Mouse (Mus musculus) forebrain, embryonic 16.5 days (tissue): ENCODE results near the gene Cox7b. TPM values are rescaled to one million over a fixed set of nuclear protein-coding genes. Genes with fewer than 3 reads are reported as not detected.

Experiments used
- ATAC-seq: fragments of 200-750 bp; cut with Nextera tagmentation; 2 replicates; pipeline ENCODE4 v1.8.0; 2017; ENCODE audit warnings: mild to moderate bottlenecking, moderate library complexity
- H3K27ac ChIP-seq: fragments of 300-500 bp; sonication (generic); 2 replicates; pipeline ENCODE4 v1.5.1; 2014; ENCODE audit warnings: low read length, control low read depth
- H3K27me3 ChIP-seq: fragments of 300-500 bp; sonication (generic); replicated peaks from 2 replicates; pipeline ENCODE4 v1.6.1; 2014; ENCODE audit warnings: low read length; ENCODE audit not compliant: control insufficient read depth, insufficient read depth
- H3K36me3 ChIP-seq: fragments of 300-500 bp; sonication (generic); 2 replicates; pipeline ENCODE4 v1.6.1; 2014; ENCODE audit not compliant: control insufficient read depth, insufficient read depth
- H3K4me1 ChIP-seq: fragments of 300-500 bp; sonication (generic); replicated peaks from 2 replicates; pipeline ENCODE4 v1.6.1; 2014; ENCODE audit warnings: low read length; ENCODE audit not compliant: control insufficient read depth, insufficient read depth
- H3K4me2 ChIP-seq: fragments of 300-500 bp; sonication (generic); 2 replicates; pipeline ENCODE4 v1.6.1; 2014; ENCODE audit warnings: mild to moderate bottlenecking, low read length, control low read depth
- H3K4me3 ChIP-seq: fragments of 300-500 bp; sonication (generic); replicated peaks from 2 replicates; pipeline ENCODE4 v1.5.1; 2014; ENCODE audit warnings: mild to moderate bottlenecking, low read length, control low read depth
- H3K9ac ChIP-seq: fragments of 300-500 bp; sonication (generic); replicated peaks from 2 replicates; pipeline ENCODE4 v1.6.1; 2014; ENCODE audit warnings: low read depth, low read length, control low read depth
- H3K9me3 ChIP-seq: fragments of 300-500 bp; sonication (generic); 2 replicates; pipeline ENCODE4 v1.6.1; 2016; ENCODE audit warnings: low read length; ENCODE audit not compliant: control insufficient read depth
- WGBS: fragments of 180-500 bp; shearing (Covaris S2); extraction: QIAGEN DNeasy Blood & Tissue Kit; methylation state at CpG from one replicate; pipeline ENCODE4 v1.1.7; 2014; 5-methylcytosine and 5-hydroxymethylcytosine counted together
- polyA plus RNA-seq: library from polyadenylated mRNA; unstranded; fragments of >200 nt; fragmentation: Nextera tagmentation; extraction: Ambion mirVana; gene quantifications from 2 replicates; pipeline ENCODE4 v1.2.1, GENCODE M21; 2015

Cox7b gene
- polyA plus RNA-seq, 1 experiment from 2014 or later: 304 TPM

- H3K4me1 ChIP-seq: peaks cover 7% of the 10 kb centered on the region
- peak within 1 kb of the TSS; percentile 61 for H3K9ac ChIP-seq
- no peaks in the 10 kb centered on the region for H3K9me3 ChIP-seq
- H3K4me2 ChIP-seq: peak within 1 kb of the TSS; percentile 62
- WGBS: 19% methylated on average over 36 of the region's 36 CpGs
- H3K27me3 ChIP-seq: no peaks in the 10 kb centered on the region
- no peaks in the 10 kb centered on the region for H3K36me3 ChIP-seq
- peak; percentile 98 for ATAC-seq
- H3K27ac ChIP-seq: peak within 1 kb of the TSS; percentile 4; the same call in 1 of the 2 replicates
- H3K4me3 ChIP-seq: peak within 1 kb of the TSS; percentile 69
Observed at GRCm38 (mm10) chrX:106026418-106027342, 11.2 kb downstream of the Cox7b start, which contains the start of gene Atp7a. TSS of gene Atp7a (plus strand) at chrX:106027276.

DNA sequence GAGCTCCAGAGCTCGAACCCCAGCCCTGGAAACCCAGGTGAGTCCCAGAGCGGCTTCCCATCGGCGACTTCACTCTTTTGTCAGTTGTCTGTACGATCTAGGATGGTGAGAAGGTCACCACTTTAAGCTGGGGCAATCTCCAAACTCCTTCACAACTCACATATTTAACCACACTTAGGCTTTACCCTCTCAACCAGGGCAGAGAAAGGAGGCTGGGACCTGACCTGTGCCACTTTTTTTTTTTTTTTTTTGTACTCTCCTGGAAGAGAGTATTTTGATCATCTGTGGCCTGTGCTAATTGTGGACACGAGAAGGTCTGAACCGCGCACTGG is 11.8 kb downstream of the Cox7b start:
- ATAC-seq: no peak
- Histone ChIP-seq H3K4me2 (peak overlapping the region; percentile 62), H3K36me3 (no peaks in the 10 kb centered on the region), H3K4me3 (peak overlapping the region; percentile 69), H3K27me3 (no peaks in the 10 kb centered on the region), H3K4me1 (peaks cover 7% of the 10 kb centered on the region), H3K9ac (peak overlapping the region; percentile 61), H3K9me3 (no peaks in the 10 kb centered on the region), H3K27ac (no peak overlapping the region)
- WGBS: 19% methylated on average over 8 of the region's 8 CpGs

DNA sequence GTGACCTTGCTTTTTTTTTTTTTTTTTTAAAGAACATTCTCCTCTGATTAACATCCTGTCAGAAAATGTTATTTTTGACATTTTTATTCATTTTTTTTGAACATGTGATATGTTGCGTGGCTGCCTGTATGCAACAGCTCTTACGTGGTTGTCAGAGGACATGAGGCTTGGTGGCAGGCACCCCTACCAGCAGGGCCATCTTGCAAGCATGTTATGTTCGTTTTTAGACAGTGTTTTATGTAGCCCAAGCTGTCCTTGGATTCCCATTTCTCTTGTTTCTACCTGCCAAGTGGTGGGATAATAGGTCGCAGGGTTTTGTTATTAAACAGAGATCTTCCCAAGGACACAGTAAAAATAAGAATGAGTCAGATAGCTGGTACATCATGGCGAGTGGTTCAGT is 14.7 kb downstream of the Cox7b start:
- Histone ChIP-seq H3K27ac (no peak overlapping the region), H3K36me3 (no peaks in the 10 kb centered on the region), H3K4me2 (no peak overlapping the region), H3K27me3 (no peaks in the 10 kb centered on the region), H3K9ac (no peak overlapping the region), H3K4me1 (peaks cover 7% of the 10 kb centered on the region), H3K4me3 (no peak overlapping the region), H3K9me3 (no peaks in the 10 kb centered on the region)
- 75% methylated on average over 5 of the region's 5 CpGs for WGBS
- no peak for ATAC-seq

GRCm38 (mm10) chrX:106031124-106031523 is 15.6 kb downstream of the Cox7b start:
- no peaks in the 10 kb centered on the region for H3K36me3 ChIP-seq
- no peak overlapping the region for H3K4me3 ChIP-seq
- no peaks in the 10 kb centered on the region for H3K9me3 ChIP-seq
- no peak overlapping the region for H3K4me2 ChIP-seq
- no peak overlapping the region for H3K27ac ChIP-seq
- H3K9ac ChIP-seq: no peak overlapping the region
- no peak for ATAC-seq
- no peaks in the 10 kb centered on the region for H3K27me3 ChIP-seq
- peaks cover 7% of the 10 kb centered on the region for H3K4me1 ChIP-seq

DNA sequence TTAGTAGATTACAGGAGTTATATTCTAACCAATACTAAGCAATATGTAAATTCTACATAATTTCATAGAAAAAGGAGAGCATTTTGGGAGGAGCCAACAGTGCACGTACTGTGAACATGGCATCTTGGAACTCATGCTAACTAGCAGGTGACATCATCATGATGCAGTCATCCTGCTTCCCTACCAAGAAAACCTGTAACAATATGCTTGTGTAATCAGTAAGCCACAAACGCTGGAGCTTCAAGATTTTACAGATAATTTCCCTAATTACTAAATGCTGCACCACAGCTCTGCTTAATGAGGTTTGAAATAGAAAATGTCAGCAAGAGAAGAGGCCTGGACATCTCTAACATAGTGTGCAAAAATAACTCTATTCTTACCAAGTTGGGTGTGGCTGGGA is 20.2 kb downstream of the Cox7b start:
- Histone ChIP-seq H3K36me3 (no peaks in the 10 kb centered on the region), H3K4me2 (no peak overlapping the region), H3K4me3 (no peak overlapping the region), H3K9ac (no peak overlapping the region), H3K27ac (no peak overlapping the region), H3K9me3 (no peaks in the 10 kb centered on the region), H3K27me3 (no peaks in the 10 kb centered on the region), H3K4me1 (no peaks in the 10 kb centered on the region)
- WGBS: 41% methylated on average over 2 of the region's 2 CpGs
- ATAC-seq: no peak

DNA sequence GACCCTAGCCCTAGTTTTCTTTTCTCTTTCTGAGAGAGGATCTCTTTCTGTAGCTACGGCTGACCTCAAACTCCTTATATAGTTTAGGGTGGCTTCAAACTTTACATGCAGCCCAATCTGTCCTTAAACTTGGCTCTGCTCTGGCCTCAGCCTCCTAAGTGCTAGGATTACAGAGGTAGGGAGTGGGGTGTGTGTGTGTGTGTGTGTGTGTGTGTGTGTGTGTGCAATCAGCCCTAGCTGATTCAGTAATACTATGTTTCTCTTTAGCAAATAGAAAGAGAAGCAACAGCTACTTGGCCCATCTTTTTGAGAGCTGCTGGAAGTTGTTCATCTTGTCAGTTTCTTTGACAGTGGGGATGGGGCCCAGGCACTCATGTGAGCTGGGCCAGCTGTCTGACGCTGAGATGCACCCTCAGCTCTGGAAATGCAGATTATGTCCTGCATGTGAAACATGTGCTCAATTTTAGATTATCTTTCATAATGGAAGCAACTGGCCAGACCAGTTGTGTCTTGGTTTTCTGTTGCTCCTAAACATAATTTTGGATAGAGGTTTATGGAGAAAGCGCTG is 21.8 kb downstream of the Cox7b start:
- Histone ChIP-seq H3K4me2 (no peak overlapping the region), H3K27me3 (no peaks in the 10 kb centered on the region), H3K27ac (no peak overlapping the region), H3K4me3 (no peak overlapping the region), H3K9me3 (no peaks in the 10 kb centered on the region), H3K9ac (no peak overlapping the region), H3K36me3 (no peaks in the 10 kb centered on the region), H3K4me1 (no peaks in the 10 kb centered on the region)
- ATAC-seq: no peak
- 77% methylated on average over 3 of the region's 3 CpGs for WGBS

- no peaks in the 10 kb centered on the region for H3K9me3 ChIP-seq
- ATAC-seq: peak; percentile 68; the same call in 1 of the 2 replicates
- 39% methylated on average over 8 of the region's 8 CpGs for WGBS
Observed at GRCm38 (mm10) chrX:106043863-106044617, 28.5 kb downstream of the Cox7b start.

DNA sequence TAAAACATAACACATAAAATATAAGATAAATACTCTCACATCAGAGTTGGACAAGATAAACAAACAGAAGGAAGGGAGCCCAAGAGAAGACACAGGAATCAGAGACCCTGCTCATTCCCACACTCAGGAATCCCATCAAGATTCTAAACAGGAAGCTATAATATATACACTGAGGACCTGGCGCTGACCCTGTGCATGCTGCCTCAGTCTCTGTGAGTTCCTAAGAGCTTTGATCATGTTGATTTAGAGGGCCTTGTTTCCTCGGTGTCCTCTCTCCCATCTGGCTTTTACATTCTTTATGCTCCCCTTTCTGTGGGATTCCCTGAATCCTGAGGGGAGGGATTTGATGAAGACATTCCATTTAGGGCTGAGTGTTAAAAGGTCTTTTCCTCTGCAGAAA is 30.0 kb downstream of the Cox7b start:
- no peaks in the 10 kb centered on the region for H3K27me3 ChIP-seq
- H3K9me3 ChIP-seq: no peaks in the 10 kb centered on the region
- no peaks in the 10 kb centered on the region for H3K36me3 ChIP-seq
- ATAC-seq: no peak
- no peak overlapping the region for H3K9ac ChIP-seq
- no peak overlapping the region for H3K4me3 ChIP-seq
- WGBS: 73% methylated on average over 2 of the region's 2 CpGs
- H3K4me1 ChIP-seq: peaks cover 8% of the 10 kb centered on the region
- no peak overlapping the region for H3K27ac ChIP-seq
- no peak overlapping the region for H3K4me2 ChIP-seq

More at GRCm38 (mm10) chrX:106043863-106044617, 28.5 kb downstream of the Cox7b start:
- H3K27ac ChIP-seq: no peak overlapping the region
- H3K27me3 ChIP-seq: no peaks in the 10 kb centered on the region
- H3K4me3 ChIP-seq: no peak overlapping the region
- H3K36me3 ChIP-seq: no peaks in the 10 kb centered on the region
- H3K4me2 ChIP-seq: no peak overlapping the region
- H3K4me1 ChIP-seq: peaks cover 8% of the 10 kb centered on the region
- no peak overlapping the region for H3K9ac ChIP-seq

- Histone ChIP-seq H3K36me3 (no peaks in the 10 kb centered on the region), H3K27ac (no peak overlapping the region), H3K4me2 (no peak overlapping the region), H3K9me3 (no peaks in the 10 kb centered on the region), H3K4me3 (no peak overlapping the region), H3K4me1 (peaks cover 8% of the 10 kb centered on the region), H3K9ac (no peak overlapping the region), H3K27me3 (no peaks in the 10 kb centered on the region)
- WGBS: 86% methylated on average over 9 of the region's 9 CpGs
- no peak for ATAC-seq
Observed at GRCm38 (mm10) chrX:106045928-106046327, 30.4 kb downstream of the Cox7b start.
